Mouse (Mus musculus): ENCODE results near the gene Ddc.

GRCm38 (mm10) chr11:11942320-11943217 is 44.6 kb upstream of the Ddc start:
- TF ChIP-seq POLR2AphosphoS5 (IDR thresholded peaks at IDR 0.05; ENCODE audit: borderline replicate concordance, low read depth, low read length) = no peak
- TF ChIP-seq POLR2A (IDR thresholded peaks at IDR 0.05; ENCODE audit: control insufficient read depth in 1 of 2, insufficient read depth in 1 of 2, low read depth in 1 of 2, low read length in 2 of 2, poor library complexity in 1 of 2) = no peak
- no peak for TF ChIP-seq EP300 (IDR thresholded peaks at IDR 0.05; ENCODE audit: low read depth in 1 of 2, low read length in 2 of 2)
- TF ChIP-seq JUND (IDR thresholded peaks at IDR 0.05; ENCODE audit: low read depth, low read length) = no peak
- no peak for TF ChIP-seq MXI1 (IDR thresholded peaks at IDR 0.05; ENCODE audit: low read depth, low read length)
- no peak for TF ChIP-seq CTCF (IDR thresholded peaks at IDR 0.05 in 2 of 3, conservative IDR thresholded peaks at IDR 0.05 in 1 of 3; ENCODE audit: control insufficient read depth in 1 of 3, insufficient read depth in 1 of 3, low read depth in 2 of 3, low read length in 3 of 3, poor library complexity in 1 of 3, severe bottlenecking in 1 of 3)
- no peak for TF ChIP-seq CHD2 (IDR thresholded peaks at IDR 0.05; ENCODE audit: low read length)

Measured in MEL (cell line).